Mouse (Mus musculus) urinary bladder, postnatal 36 days (tissue): ENCODE results near the gene Wdr18.
A peak's percentile ranks its signal among the peaks of the same experiment; 100 is the strongest.

ENCODE experiments used
- DNase-seq, 2 experiments: peaks; one replicate each; pipeline ENCODE4 v3.0.0; 2022; ENCODE audit warnings: low spot score in 2 of 2, mixed read lengths in 1 of 2

Wdr18 gene

DNA sequence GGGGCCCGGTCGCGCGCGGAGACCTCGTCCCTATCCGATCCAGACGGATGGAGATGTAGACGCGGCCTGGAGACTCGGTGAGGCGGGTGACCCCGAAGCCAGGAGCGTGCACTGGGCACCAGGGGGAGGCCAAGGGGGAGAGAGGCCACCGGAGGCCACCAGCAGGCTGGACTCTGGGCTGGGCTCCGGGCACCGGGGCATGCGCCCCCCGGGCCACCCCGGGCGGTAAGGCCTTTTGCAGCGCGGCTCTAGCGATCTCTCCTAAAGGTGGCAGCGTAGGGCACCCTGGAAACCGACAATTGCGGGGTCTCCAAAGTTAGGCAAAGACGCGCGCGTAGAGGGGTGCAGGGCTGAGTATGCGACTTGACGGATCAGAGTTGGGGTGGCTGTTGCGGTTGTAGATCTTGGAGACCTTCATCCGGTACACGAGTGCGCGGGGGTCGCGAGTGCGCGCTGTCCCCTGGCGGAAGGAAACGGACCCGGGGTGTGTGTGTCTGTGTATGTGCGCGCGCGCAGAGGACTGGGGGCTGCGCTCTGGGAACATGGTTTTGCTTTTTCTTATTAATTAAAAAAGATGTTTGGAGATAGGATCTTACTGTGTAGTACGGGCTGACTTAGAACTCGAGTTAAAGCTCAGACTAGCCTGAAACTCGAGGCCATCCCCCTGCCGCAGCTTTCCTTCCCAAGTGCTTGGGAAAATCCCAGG lies 32.5 kb upstream of the Wdr18 start:
- peak in 1 of 2 experiments; percentile 52 for DNase-seq

DNA sequence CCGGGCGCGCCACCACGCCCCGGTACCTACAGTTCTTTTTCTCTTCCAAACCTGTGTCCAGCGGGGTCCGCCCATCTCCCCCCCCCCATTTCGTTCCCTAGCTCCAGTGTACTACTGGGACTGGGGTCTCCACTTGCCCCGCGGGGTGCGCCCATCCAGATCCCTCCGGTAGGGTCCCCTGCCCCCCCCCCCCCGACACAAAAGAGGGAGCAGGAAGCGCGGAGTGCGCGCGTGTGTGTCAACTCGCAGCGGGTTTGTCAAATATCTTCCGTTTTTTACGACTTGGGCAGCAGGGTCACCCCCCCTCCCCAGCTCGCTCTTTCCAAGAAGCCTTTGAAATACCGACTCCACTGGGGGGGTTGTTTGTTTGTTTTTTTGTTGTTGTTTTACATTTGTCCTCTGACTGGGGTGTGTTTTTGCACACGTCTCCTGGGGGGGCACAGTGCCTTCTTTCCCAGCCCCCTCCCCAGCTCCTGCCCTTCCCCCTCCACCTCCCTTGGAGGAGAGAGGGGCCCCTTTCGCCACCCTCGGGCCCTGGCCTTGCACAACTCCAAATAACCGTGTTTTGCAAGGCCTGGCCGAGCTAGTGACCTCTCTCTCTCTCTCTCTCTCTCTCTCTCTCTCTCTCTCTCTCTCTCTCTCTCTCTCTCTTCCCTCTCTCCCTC lies 31.8 kb upstream of the Wdr18 start:
- no peak for DNase-seq

GRCm38 (mm10) chr10:79928907-79929701 lies 30.8 kb upstream of the Wdr18 start:
- no peak for DNase-seq

DNA sequence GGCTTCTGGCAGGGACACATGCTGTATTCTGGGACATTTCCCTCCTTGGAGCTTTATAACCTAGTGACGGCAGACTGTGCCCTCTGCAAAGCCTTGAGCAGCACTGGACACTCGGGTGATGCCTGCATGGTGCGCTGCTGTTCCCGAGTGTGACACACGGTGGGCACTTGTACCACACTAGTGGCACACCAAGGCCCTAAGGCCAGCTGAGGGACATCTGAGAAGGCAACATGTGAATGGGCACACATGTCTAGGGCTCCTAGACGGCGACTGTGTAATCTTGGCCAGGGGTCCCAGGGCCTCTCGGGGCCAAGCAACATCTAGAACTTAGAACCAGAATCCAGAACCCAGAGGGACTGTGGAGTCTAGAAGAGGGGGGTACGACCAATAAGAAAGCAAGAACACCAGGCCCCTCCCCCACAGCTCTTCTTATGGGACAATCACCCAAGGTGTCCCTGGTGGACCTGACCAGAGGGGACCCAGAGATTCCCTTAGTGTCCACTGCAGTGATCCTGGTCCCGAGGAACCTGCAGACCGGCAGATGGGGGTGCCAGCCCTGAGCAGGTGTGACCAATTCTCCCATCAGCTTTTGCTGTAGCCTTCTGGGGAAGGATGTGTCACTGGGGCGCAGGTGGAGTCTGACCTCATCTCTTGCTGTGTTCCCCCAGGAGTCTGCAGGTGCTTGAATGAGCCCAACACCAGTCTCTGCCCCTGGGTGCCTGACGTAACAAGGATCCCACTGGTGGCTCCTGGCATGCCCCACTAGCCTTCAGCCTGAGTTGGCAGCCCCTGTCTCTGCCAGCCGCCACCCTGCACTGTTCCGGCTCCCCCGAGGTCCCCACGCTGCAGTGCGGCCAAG lies 29.8 kb upstream of the Wdr18 start:
- no peak for DNase-seq

GRCm38 (mm10) chr10:79930826-79931186 lies 29.1 kb upstream of the Wdr18 start:
- no peak for DNase-seq

- DNase-seq: no peak
Observed at GRCm38 (mm10) chr10:79931797-79932196, 28.2 kb upstream of the Wdr18 start.

- DNase-seq: peak in 1 of 2 experiments; percentile 68
Observed at GRCm38 (mm10) chr10:79932736-79933135, 27.2 kb upstream of the Wdr18 start.

DNA sequence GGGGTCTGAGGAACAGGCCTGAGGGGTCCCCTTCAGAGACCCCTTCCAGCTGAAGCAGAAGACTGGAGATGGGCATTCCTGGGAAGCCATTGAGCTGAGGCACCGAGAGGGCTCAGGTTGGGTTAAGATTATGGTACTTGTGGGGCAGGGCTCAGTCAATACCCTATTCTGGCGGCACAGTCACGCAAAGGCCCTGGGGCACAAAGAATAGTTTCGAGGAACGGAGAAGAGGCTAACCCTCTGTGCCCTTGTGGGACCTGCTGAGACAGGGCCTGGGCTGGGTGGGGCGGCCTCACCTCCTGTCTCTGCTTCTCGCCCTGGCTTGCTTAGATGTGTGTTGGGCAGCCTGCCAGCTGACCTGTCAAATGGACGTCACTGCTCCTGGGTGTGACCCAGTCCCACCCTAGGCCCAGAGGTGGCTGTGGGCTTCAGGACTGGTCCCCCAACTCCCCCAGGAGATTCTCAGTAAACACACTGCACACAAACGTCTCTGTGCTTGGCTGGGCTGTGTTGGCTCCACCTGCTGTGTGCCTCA lies 26.7 kb upstream of the Wdr18 start:
- DNase-seq: peak in 1 of 2 experiments; percentile 66

DNA sequence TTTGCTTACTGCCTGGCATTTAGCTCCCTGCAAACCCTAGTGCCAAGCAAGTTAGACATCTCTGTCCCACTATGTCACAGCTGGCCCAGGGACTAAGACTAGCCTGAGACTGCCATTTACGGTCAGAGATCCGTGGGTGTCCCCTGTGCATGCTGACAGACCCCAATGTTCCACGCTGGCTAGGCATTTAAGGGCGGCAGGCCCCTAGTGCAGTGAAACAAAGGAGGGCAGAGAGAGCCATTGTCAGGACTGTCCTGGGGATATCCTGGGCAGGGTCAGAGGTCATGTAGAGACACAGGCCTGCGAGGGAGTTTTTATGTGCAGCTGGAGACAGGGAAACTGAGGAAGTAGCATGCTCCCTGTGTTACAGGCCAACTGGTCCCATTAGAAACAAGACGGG lies 26.1 kb upstream of the Wdr18 start:
- DNase-seq: no peak

DNA sequence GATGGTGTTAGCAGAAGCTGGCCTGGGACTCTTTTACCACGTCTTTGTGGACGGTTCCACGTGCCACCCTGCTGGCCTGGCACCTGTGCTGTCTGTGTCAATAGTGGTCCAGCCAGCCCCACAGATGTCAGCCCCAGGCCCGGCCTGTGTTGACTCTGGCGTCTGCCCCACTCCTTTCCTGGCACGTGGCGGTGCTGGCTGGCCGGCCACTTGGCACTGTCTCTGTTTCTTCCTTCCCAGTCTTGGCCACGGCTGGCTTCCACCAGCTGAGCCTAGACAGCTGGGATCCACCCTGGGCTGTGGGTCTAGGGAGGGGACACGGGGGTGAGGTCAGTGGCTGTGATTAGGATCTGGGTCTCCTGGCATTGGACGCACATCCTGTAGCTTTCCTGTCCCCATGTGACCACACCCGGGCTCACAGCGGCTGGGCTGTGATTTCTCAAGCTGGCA lies 25.7 kb upstream of the Wdr18 start:
- DNase-seq: peak; percentile 70 to 89

GRCm38 (mm10) chr10:79934794-79935569 lies 25.0 kb upstream of the Wdr18 start:
- no peak for DNase-seq

DNA sequence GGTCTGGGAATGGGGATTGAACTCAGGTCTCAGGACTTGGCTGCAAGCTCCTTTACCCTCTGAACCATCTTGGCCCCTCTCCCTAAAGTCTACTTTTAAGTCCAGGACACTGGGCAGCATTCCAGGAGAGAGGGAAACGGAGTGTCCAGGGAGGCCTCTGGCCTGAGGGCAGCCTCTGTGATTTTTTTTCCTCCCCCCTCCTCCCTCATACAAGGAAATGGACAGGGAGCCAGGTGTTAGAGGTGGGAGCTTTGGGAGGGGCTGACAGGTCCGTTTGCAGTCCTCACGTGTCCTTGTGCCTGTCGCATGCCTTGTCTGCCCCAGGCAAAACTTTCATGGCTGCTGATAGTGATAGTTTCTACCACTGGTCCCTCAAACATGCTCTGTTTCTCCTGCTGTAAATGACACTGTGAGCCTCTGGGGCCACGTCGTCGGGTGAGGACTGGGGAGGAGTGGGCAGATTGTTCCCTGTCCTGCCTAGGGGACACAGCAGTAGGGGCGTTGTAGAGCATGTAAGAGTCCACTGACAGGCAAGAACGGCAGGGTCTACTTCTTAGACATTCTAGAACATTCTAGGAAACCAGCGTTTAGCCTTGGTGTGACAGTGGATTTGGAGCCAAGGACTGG lies 23.6 kb upstream of the Wdr18 start:
- DNase-seq: no peak

GRCm38 (mm10) chr10:79936911-79937441 lies 23.0 kb upstream of the Wdr18 start:
- DNase-seq: peak; percentile 86 to 89

DNA sequence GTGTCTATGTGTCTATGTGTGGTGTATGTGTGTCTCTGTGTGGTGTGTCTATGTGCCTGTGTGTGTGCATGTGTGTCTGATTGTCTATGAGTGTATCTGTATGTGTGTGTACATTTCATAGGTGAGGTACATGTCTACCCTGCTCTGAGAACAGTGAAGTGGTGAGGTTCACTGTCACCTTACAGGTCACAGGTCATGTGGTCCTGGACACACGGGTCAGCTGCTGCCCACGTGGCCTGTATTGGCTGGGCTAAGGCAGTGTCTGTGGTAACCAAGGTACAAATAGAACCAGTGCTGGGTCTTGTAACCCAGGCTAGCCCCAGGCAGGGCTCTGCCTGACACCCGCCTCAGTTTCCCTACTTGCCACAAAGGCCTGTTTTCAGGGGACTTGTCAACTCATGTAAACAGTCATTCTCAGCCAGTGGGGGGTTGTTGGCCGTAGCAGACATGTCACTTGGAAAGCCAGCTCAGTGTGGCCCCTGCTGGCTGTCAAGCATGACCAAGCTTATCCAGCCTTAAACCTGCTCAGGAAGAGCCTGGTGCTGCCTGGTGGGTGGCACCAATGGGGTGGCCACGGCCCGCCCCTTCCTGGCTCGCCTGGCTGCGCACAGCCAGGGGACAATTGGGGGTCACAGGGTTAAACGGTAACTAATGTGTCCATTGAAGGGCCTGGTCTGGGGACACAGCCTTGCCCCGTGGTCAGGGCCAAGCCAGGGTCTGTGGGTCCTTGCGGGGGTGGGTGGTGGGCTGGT lies 22.0 kb upstream of the Wdr18 start:
- no peak for DNase-seq

- DNase-seq: no peak
Observed at GRCm38 (mm10) chr10:79940749-79941148, 19.2 kb upstream of the Wdr18 start.

DNA sequence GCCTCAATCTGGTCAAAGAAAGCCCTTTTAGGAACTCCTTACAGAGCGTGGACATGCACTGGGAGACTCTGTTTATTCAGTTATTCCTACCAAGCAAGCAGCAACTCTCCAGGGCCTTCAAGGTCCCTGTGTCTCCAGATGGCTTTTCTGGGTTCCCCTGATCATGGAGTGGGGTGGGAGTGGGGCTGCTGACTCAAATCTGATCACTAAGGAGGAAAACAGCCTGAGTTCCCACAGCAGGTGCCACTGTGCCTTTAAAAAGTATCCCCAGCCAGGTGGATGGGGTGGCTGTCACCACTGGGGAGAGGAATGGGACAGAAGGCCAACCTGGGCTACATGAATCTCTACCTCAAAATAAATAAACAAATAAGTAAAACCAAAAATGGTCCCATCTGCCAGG lies 17.0 kb upstream of the Wdr18 start:
- DNase-seq: no peak

DNA sequence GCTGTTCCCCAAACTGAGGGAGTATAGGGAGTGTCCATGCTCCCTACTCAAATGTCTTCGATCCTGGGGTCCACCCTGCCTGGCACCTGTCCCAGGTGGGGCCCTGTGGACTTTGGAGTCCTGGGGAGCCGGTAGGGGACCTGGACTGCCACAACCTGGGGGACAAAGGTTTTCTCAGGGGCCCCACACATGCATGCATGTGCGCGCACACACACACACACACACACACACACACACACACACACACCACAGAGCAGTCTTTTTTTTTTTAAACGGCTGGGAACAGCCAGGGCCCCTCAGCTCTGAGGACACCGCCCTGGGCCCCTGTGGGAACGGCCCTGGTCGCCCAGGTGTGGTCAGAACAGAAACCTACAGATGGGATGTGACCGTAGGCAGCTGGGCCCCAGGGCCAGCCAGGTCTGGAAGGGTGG lies 16.5 kb upstream of the Wdr18 start:
- no peak for DNase-seq

DNA sequence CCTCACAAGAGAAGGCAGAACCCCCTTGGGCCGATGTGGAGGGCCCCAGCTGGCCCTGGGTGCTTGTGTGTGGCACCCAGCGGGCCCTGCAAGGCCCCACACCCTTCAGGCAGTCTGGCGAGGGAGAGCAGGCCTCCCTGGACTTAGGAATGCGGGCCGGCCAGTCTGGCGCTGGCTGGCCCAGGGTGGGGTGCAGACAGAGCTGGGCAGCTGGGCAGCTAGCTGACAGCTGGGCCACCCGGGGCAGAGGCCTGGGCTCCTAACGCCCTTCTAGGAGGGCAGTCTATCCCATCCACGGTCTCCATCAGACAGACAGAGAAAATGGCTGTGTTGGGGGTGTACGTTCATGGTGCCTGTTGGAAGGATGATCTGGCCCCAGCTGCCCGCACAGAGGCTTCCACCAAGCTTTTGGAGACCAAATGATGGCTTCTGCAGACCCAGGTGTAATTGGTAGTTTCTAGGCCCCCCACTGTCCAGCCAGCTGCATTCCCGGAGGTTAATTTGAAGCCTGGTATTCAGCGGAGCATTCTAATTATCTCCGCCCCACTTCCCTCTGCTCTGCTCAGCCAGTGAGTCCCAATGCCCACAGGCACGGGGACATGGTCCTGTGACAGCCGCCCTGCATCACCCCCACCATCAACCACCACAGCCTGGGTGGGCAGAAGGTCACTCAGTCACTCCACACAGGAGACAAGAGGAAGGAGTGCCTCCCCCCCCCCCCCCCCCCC lies 14.3 kb upstream of the Wdr18 start:
- DNase-seq: peak; percentile 44 to 46
